Mouse (Mus musculus) kidney, postnatal 0 days (tissue): ENCODE data around the gene Apoh. TPM values are rescaled to one million over a fixed set of nuclear protein-coding genes. Genes with fewer than 3 reads are reported as not detected.

Experiments
- ATAC-seq: fragments of 200-750 bp; cut with Nextera tagmentation; replicated peaks from 2 replicates; pipeline ENCODE4 v1.8.0; 2017; ENCODE audit warnings: low read depth, moderate number of reproducible peaks, moderate TSS enrichment, moderate library complexity; ENCODE audit not compliant: low FRiP score
- DNase-seq: peaks from one replicate; pipeline ENCODE4 v3.0.0-alpha.2; 2016; ENCODE audit warnings: low spot score
- H3K27ac ChIP-seq: fragments of 300-500 bp; sonication (generic); 2 replicates; pipeline ENCODE4 v1.5.1; 2014; ENCODE audit warnings: mild to moderate bottlenecking
- H3K27me3 ChIP-seq: fragments of 300-500 bp; sonication (generic); 2 replicates; pipeline ENCODE4 v1.6.1; 2014; ENCODE audit warnings: low read length, mixed read lengths; ENCODE audit not compliant: insufficient read depth
- H3K36me3 ChIP-seq: fragments of 300-500 bp; sonication (generic); 2 replicates; pipeline ENCODE4 v1.6.1; 2014; ENCODE audit warnings: low read length, mixed read lengths; ENCODE audit not compliant: insufficient read depth
- H3K4me1 ChIP-seq: fragments of 300-500 bp; sonication (generic); replicated peaks from 2 replicates; pipeline ENCODE4 v1.6.1; 2014; ENCODE audit warnings: antibody characterized with exemption, low read length, mixed read lengths; ENCODE audit not compliant: insufficient read depth
- H3K4me2 ChIP-seq: fragments of 300-500 bp; sonication (generic); 2 replicates; pipeline ENCODE4 v1.6.1; 2014; ENCODE audit warnings: mild to moderate bottlenecking, low read length, moderate library complexity, mixed read lengths
- H3K4me3 ChIP-seq: fragments of 300-500 bp; sonication (generic); replicated peaks from 2 replicates; pipeline ENCODE4 v1.5.1; 2014; ENCODE audit warnings: low read depth, low read length
- H3K9ac ChIP-seq: fragments of 300-500 bp; sonication (generic); 2 replicates; pipeline ENCODE4 v1.6.1; 2014; ENCODE audit warnings: low read depth, low read length
- H3K9me3 ChIP-seq: fragments of 300-500 bp; sonication (generic); replicated peaks from 2 replicates; pipeline ENCODE4 v1.6.1; 2016; ENCODE audit warnings: low read length, inconsistent platforms, mixed read lengths
- CTCF ChIP-seq: IDR thresholded peaks from 2 replicates; pipeline ENCODE4 v1.5.1; 2016; ENCODE audit warnings: antibody characterized with exemption, low read depth, mild to moderate bottlenecking, moderate library complexity
- WGBS: fragments of 180-500 bp; shearing (Covaris S2); extraction: QIAGEN DNeasy Blood & Tissue Kit; methylation state at CpG from one replicate; pipeline ENCODE4 v1.1.7; 2014; 5-methylcytosine and 5-hydroxymethylcytosine counted together
- polyA plus RNA-seq: library from polyadenylated mRNA; unstranded; fragments of >200 nt; fragmentation: Nextera tagmentation; extraction: Ambion mirVana; gene quantifications from 2 replicates; pipeline ENCODE4 v1.2.1, GENCODE M21; 2015

Gene Apoh
- polyA plus RNA-seq, 1 experiment from 2014 or later = 0.46 TPM

DNA sequence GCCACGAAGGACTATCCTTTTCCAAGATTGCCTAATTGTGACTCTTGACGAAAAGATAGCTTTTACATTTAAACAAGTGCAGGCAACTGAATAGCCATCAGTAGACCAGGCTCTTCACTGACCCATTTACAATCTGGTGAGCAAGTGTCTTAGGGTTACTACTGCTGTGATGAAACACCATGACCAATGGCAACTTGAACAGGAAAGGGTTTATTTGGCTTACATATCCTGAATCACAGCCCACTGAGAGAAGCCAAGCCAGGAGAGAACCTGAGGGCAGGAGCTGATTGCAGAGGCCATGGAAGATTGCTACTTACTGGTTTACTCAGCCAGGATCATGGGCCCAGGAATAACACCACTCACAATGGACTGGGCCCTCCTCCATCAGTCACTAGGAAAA is 2.2 kb downstream of the Apoh start:
- WGBS = 92% methylated on average over 2 of the region's 2 CpGs
- no peak for TF ChIP-seq CTCF
- H3K9ac ChIP-seq = no peak overlapping the region
- no peak overlapping the region for H3K4me2 ChIP-seq
- no peak for ATAC-seq
- H3K4me3 ChIP-seq = no peak overlapping the region
- H3K27me3 ChIP-seq = no peaks in the 10 kb centered on the region
- H3K27ac ChIP-seq = no peak overlapping the region
- DNase-seq = no peak
- peaks cover 6% of the 10 kb centered on the region; the same call in 1 of the 2 replicates for H3K4me1 ChIP-seq
- no peaks in the 10 kb centered on the region for H3K9me3 ChIP-seq
- H3K36me3 ChIP-seq = no peaks in the 10 kb centered on the region

- no peak overlapping the region for H3K4me2 ChIP-seq
- 88% methylated on average over 4 of the region's 4 CpGs for WGBS
- H3K4me3 ChIP-seq = no peak overlapping the region
- TF ChIP-seq CTCF = no peak
- no peak for ATAC-seq
- no peaks in the 10 kb centered on the region for H3K36me3 ChIP-seq
- DNase-seq = no peak
- no peak overlapping the region for H3K9ac ChIP-seq
- H3K27me3 ChIP-seq = no peaks in the 10 kb centered on the region
- no peaks in the 10 kb centered on the region for H3K4me1 ChIP-seq
- no peak overlapping the region for H3K27ac ChIP-seq
- H3K9me3 ChIP-seq = no peaks in the 10 kb centered on the region
Observed at GRCm38 (mm10) chr11:108350799-108351198, 7.6 kb downstream of the Apoh start.

GRCm38 (mm10) chr11:108352842-108353388 is 9.8 kb downstream of the Apoh start:
- no peaks in the 10 kb centered on the region for H3K4me1 ChIP-seq
- WGBS = 90% methylated on average over 10 of the region's 10 CpGs
- no peak overlapping the region for H3K4me3 ChIP-seq
- H3K4me2 ChIP-seq = no peak overlapping the region
- no peak for TF ChIP-seq CTCF
- no peaks in the 10 kb centered on the region for H3K27me3 ChIP-seq
- DNase-seq = no peak
- H3K27ac ChIP-seq = no peak overlapping the region
- no peaks in the 10 kb centered on the region for H3K36me3 ChIP-seq
- no peak overlapping the region for H3K9ac ChIP-seq
- no peak for ATAC-seq
- H3K9me3 ChIP-seq = no peaks in the 10 kb centered on the region

DNA sequence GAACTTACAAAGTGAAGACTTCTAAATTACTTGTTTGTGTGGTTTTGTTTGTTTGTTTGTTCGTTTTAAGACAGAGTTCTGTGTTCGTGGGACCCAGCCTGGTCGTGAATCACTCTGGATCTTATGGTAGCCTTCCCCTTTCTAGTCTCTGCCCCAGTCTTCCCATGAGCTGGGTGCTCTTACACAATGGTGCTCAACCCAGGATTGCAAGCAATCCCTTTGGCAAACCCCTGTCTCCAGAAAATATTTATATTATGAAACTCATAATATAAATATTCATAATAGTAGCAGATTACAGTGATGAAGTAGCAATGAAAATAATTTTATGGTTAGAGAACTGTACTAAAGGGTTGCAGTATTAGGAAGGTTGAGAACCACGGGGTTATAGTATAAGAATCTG is 12.9 kb downstream of the Apoh start:
- Histone ChIP-seq H3K9me3 (no peaks in the 10 kb centered on the region), H3K4me3 (no peak overlapping the region), H3K4me2 (no peak overlapping the region), H3K9ac (no peak overlapping the region), H3K27me3 (no peaks in the 10 kb centered on the region), H3K27ac (no peak overlapping the region), H3K36me3 (no peaks in the 10 kb centered on the region), H3K4me1 (no peaks in the 10 kb centered on the region)
- ATAC-seq = no peak
- no peak for DNase-seq
- TF ChIP-seq CTCF = no peak
- 76% methylated on average over 4 of the region's 4 CpGs for WGBS

DNA sequence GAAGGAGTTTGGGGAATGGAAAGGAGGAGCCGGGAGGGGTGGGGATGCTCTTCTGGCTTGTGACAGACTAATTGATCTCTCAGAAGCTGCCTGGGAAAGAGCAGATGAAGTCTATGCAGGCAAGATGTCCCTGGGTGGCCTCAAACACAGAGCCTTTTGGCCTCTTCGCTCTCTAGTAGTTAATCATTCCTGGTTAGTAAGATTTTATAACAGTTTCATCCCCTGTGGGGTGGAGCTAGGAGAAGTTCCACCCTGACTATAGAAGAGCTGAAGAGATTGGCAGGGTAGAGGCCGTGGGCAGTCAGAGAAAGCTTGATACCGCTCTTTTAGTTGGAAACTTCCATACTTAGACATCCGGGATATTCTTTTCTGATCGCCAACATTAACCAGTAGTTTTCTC is 15.8 kb downstream of the Apoh start:
- Histone ChIP-seq H3K9ac (no peak overlapping the region), H3K27ac (no peak overlapping the region), H3K4me3 (no peak overlapping the region), H3K9me3 (no peaks in the 10 kb centered on the region), H3K36me3 (no peaks in the 10 kb centered on the region), H3K4me2 (no peak overlapping the region), H3K4me1 (no peaks in the 10 kb centered on the region), H3K27me3 (no peaks in the 10 kb centered on the region)
- no peak for ATAC-seq
- DNase-seq = no peak
- no peak for TF ChIP-seq CTCF
- WGBS = 64% methylated on average over 6 of the region's 6 CpGs

GRCm38 (mm10) chr11:108360983-108361382 is 17.8 kb downstream of the Apoh start:
- no peaks in the 10 kb centered on the region for H3K27me3 ChIP-seq
- no peak overlapping the region for H3K27ac ChIP-seq
- H3K9ac ChIP-seq = no peak overlapping the region
- H3K36me3 ChIP-seq = no peaks in the 10 kb centered on the region
- ATAC-seq (no peak), DNase-seq (no peak)
- no peak overlapping the region for H3K4me3 ChIP-seq
- no peak for TF ChIP-seq CTCF
- no peak overlapping the region for H3K4me2 ChIP-seq
- 88% methylated on average over 4 of the region's 4 CpGs for WGBS
- no peaks in the 10 kb centered on the region for H3K9me3 ChIP-seq
- no peaks in the 10 kb centered on the region for H3K4me1 ChIP-seq

- Histone ChIP-seq H3K4me1 (no peaks in the 10 kb centered on the region), H3K9ac (no peak overlapping the region), H3K4me3 (no peak overlapping the region), H3K27me3 (no peaks in the 10 kb centered on the region), H3K4me2 (no peak overlapping the region), H3K36me3 (no peaks in the 10 kb centered on the region), H3K27ac (no peak overlapping the region), H3K9me3 (no peaks in the 10 kb centered on the region)
- ATAC-seq (no peak), DNase-seq (no peak)
- 86% methylated on average over 5 of the region's 5 CpGs for whole genome bisulfite sequencing
- TF ChIP-seq CTCF = no peak
Observed at GRCm38 (mm10) chr11:108362965-108363364, 19.8 kb downstream of the Apoh start.
